Mouse (Mus musculus) embryonic fibroblast, embryonic 13.5 days (primary cell): ENCODE data around the gene Atp10a.

Experiments used
- CTCF ChIP-seq: IDR thresholded peaks from 2 replicates; pipeline ENCODE4 v1.5.1; 2011; ENCODE audit warnings: mild to moderate bottlenecking, control low read depth, low read length, moderate library complexity, borderline replicate concordance; ENCODE audit not compliant: insufficient read depth
- POLR2A ChIP-seq: IDR thresholded peaks from 2 replicates; pipeline ENCODE4 v1.6.1; 2011; ENCODE audit warnings: low read depth, mild to moderate bottlenecking, control low read depth, low read length, moderate library complexity

GRCm38 (mm10) chr7:58755846-58756245 is 99.9 kb downstream of the Atp10a start:
- TF ChIP-seq CTCF (no peak), POLR2A (no peak)
